Mouse (Mus musculus): ENCODE measurements around the gene Hba-a2.
"Not testable (repeated sequence)": the region's sequence is repeated elsewhere in the genome, so short reads cannot be mapped to it uniquely, and the experiment has no call there.

Gene Hba-a2

DNA sequence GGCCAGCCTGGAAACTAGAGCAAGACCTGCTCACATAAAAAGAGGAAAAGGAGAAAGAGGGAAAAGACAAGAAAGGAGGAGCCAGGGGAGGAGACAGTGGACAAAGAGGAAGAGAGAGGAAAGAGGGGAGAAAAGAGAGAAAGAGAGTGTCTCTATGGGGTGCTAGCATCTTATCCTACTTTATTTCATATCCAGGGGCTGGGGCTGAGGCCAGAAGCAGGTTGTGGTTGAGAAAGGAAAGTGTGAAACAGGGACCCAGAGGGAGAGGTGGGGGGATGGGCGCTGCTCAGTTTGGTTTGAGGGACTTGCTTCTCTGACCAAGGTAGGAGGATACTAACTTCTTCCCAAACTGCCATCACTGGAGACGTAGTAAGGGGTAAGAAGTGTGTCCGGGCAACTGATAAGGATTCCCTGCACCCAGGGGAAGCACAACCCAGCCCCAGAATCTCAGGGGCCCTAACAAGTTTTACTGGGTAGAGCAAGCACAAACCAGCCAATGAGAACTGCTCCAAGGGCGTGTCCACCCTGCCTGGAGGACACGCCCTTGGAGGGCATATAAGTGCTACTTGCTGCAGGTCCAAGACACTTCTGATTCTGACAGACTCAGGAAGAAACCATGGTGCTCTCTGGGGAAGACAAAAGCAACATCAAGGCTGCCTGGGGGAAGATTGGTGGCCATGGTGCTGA, 13.1 kb upstream of the Hba-a2 start, which contains the start of gene Hba-a1:
Gene Hba-a1 (plus strand): TSS at position 421 of the 687 bp plus-strand sequence.
- DNase-seq (ENCODE audit: low read depth, low spot score) = not testable (repeated sequence)

DNA sequence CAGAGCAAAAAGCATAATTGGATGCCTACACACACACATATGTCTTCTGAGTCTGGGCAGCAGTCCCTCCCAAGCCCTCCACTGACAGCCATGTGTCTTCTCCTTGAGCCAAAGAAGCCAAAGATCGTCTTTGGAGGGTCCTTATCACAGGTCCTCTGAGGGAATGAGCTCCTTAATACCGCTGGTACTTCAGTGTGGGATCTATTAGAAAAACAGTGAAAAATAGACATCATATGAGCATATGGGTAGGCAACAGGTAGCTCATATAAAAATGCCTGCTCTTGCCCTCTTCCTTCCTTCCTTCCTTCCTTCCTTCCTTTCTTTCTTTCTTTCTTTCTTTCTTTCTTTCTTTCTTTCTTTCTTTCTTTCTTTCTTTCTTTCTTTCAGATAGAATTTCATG, 11.7 kb upstream of the Hba-a2 start:
- not testable (repeated sequence) for DNase-seq (ENCODE audit: low read depth, low spot score)

DNA sequence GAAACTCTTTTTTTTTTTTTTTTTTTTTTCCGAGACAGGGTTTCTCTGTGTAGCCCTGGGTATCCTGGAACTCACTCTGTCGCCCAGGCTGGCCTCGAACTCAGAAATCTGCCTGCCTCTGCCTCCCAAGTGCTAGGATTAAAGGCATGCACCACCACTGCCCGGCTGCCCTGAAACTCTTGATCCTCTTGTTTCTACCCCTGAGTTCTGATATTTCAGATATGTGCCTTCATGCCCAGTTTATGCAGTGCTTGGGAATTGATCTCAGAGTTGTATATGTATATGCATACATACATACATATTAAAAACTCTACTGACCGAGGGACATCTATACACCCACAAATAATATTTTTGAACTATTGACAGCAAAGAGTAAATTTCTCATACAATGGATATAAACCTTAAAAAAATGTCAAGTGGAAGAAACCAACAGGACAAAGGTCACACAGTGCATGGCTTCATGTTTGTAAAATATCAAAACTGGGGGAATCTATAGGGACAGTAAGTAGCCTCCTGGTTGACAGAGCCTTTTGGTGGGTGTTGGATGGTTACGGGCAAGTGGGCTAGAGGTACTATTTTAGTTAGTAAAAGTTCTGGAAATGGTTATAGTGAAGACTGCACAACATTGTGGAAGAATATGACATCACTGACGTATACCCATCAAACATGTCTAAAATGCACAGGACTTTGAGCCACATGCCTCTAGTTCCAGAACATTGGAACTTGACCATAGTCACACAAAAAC, 11.1 kb upstream of the Hba-a2 start:
- DNase-seq (ENCODE audit: low read depth, low spot score) = no peak

DNA sequence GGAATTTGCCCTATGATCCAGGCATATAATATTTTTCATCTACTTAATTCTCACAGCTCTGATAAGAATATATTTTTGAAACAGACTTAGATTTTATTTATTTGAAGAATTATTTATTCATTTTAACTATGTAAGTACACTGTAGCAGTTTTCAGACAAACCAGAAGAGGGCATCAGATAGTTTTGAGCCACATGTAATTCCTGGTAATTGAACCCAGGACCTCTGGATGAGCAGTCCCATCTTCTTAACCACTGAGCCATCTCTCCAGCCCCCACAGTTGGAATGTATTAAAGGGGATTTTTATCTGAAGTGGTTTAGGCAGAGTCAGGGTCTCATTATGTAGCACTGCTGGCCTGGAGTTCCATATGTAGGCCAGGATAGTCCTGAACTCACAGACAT, 10.4 kb upstream of the Hba-a2 start:
- not testable (repeated sequence) for DNase-seq (ENCODE audit: low read depth, low spot score)

DNA sequence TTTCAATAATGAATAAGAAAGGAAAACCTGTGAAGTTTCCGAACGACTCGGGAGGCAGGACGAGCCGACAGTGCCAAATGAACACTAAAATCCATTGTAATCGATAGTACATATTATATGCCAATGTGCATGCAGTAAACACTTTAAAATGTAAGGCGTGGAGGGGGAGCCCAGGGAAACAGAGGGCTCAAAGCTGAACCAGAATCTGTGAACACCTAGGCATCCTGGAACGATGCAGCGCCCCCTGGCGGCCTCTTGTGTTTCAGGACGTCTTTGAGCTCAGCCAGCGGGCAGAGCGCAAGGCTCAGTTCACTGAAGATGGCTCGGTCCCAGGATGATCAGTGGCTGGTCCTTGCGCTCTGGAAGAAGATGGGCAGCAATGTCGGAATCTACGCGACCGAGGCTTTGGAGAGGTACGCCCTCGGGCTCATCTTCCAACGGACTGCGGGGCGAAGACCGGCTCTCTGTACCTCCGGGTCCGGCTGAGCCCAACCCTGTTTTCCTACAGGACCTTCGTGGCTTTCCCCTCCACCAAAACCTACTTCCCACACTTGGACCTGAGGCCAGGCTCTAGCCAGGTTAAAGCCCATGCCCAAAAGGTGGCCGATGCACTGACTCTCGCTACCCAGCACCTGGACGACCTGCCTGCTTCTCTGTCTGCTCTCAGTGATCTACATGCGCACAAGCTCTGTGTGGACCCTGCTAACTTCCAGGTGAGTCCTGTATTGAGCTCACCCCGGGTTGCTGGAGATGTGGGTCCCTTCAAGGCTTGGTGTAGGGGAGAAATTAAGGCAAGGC, 9.4 kb upstream of the Hba-a2 start, which contains the start of gene Hbq1b:
Gene Hbq1b (plus strand): TSS at position 271 of the 798 bp plus-strand sequence.
- DNase-seq (ENCODE audit: low read depth, low spot score) = peak; percentile 34

DNA sequence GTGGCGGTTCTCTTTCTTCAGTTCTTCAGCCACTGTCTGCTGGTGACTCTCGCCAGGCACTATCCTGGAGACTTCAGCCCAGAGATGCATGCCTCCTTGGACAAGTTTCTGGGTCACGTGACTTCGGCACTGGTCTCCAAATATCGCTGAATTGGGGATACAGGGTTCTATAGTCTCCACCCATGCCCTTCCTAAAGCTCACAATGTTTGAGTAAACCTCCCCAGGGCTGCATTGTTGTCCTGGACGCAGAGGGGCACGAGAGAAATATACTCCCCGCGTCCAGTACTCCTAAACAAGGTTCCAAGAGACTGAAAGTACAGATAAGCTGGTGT, 8.8 kb upstream of the Hba-a2 start:
- DNase-seq (ENCODE audit: low read depth, low spot score) = no peak

DNA sequence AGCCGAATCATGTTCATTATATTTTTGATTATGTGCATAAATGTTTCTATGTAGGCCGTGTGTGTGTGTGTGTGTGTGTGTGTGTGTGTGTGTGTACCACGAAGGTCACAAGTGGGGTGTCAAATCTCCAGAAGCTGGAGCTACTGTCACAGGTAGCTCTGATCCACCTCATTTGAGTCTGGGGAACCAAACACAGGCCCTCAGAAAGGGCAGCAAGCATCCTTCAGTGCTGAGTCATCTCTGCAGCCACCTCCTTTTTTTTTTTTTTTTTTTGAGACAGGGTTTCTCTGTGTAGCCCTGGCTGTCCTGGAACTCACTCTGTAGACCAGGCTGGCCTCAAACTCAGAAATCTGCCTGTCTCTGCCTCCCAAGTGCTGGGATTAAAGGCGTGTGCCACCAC, 3.5 kb upstream of the Hba-a2 start:
- not testable (repeated sequence) for DNase-seq (ENCODE audit: low read depth, low spot score)

DNA sequence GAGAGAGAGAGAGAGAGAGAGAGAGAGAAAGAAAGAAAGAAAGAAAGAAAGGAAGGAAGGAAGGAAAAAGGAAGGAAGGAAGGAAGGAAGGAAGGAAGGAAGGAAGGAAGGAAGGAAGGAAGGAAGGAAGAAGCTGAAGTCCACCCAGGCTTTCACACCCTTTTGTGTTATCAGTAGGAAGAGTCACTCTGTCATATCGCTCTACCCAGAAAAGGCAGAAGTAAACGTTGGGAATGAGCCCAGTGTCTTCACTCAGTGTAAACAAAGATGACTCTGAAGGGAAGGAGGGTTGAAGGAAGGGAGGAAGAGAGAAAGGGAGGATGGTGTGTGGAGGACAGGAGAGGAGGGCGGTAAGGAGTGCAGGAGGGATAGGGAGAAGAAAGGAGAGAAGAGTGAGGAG, 2.8 kb upstream of the Hba-a2 start:
- not testable (repeated sequence) for DNase-seq (ENCODE audit: low read depth, low spot score)

DNA sequence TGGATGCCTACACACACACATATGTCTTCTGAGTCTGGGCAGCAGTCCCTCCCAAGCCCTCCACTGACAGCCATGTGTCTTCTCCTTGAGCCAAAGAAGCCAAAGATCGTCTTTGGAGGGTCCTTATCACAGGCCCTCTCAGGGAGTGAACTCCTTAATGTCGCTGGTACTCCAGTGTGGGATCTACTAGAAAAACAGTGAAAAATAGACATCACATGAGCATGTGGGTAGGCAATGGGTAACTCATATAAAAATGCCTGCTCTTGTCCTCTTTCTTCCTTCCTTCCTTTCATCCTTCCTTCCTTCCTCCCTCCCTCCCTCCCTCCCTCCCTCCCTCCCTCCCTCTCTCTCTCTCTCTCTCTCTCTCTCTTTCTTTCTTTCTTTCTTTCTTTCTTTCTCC, 1.1 kb downstream of the Hba-a2 start:
- not testable (repeated sequence) for DNase-seq (ENCODE audit: low read depth, low spot score)

DNA sequence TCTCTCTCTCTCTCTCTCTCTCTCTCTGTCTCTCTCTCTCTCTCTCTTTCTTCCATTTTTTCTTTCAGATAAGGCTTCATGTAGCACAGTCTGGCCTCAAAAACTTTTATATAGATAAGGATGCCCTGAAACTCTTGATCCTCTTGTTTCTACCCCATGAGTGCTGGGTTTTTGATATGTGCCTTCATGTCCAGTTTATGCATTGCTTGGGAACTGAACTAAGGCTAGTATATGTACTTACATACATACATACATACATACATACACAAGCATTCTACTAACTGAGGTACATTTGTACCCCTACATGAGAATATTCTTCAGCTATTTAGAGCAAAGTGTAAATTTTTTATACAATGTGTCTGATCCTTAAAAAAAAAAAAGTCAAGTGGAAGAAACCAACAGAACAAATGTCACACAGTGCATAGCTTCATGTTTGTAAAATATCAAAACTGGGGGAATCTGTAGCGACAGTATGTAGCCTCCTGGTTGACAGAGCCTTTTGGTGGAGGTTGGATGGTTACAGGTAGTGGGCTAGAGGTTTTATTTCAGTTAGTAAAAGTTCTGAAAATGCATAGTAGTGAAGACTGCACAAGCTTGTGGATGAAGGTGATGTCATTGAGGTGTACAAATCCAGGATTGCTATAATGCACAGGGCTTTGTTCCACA, 1.7 kb downstream of the Hba-a2 start:
- DNase-seq (ENCODE audit: low read depth, low spot score) = no peak

DNA sequence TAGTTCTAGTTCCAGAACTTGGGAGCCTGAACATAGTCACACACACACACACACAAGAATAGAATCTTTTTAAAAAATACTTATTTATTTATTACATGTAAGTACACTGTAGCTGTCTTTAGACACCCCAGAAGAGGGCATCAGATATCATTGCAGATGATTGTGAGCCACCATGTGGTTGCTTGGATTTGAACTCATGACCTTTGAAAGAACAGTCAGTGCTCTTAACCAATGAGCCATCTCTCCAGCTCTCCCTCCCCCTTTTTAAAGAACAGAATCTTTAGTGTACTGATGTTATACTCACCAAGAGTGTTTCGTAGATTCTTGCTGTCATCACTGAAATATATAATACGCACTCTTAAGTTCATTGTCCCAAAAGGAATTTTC, 2.2 kb downstream of the Hba-a2 start:
- DNase-seq (ENCODE audit: low read depth, low spot score) = no peak

DNA sequence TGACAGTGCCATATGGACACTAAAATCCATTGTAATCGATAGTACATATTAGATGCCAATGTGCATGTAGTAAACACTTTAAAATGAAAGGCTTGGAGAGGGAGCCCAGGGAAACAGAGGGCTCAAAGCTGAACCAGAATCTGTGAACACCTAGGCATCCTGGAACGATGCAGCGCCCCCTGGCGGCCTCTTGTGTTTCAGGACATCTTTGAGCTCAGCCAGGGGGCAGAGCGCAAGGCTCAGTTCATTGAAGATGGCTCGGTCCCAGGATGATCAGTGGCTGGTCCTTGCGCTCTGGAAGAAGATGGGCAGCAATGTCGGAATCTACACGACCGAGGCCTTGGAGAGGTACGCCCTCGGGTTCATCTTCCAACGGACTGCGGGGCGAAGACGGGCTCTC, 3.6 kb downstream of the Hba-a2 start, which contains the start of gene Hbq1a:
Gene Hbq1a (plus strand): TSS at position 205 of the 400 bp plus-strand sequence.
- not testable (repeated sequence) for DNase-seq (ENCODE audit: low read depth, low spot score)

DNA sequence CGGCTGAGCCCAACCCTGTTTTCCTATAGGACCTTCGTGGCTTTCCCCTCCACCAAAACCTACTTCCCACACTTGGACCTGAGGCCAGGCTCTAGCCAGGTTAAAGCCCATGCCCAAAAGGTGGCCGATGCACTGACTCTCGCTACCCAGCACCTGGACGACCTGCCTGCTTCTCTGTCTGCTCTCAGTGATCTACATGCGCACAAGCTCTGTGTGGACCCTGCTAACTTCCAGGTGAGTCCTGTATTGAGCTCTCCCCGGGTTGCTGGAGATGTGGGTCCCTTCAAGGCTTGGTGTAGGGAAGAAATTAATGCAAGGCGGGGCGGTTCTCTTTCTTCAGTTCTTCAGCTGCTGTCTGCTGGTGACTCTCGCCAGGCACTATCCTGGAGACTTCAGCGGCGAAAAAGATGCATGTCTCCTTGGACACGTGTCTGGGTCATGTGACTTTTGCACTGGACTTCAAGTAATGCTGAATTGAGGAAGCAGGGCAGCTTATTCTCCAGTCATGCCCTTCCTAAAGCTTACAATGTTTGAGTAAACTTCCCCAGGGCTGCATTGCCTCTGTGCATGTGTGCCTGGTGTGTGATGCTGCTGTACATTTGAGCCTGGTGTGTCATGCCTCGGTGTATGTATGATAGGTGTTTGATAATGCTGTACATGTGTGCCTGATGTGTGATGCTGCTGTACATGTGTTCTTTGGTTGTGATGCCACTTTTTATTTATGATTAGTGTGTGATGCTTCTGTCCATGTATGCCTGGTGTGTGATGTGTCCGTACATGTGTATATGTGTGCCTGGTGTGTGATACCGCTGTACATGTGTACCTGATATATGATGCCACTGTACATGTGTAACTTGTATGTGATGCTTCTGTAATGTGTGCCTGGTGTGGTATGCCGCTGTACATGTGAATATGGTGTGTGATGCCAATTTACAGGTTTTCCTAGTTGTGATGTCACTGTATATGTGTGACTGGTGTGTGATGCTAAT, 4.3 kb downstream of the Hba-a2 start:
- no peak for DNase-seq (ENCODE audit: low read depth, low spot score)

DNA sequence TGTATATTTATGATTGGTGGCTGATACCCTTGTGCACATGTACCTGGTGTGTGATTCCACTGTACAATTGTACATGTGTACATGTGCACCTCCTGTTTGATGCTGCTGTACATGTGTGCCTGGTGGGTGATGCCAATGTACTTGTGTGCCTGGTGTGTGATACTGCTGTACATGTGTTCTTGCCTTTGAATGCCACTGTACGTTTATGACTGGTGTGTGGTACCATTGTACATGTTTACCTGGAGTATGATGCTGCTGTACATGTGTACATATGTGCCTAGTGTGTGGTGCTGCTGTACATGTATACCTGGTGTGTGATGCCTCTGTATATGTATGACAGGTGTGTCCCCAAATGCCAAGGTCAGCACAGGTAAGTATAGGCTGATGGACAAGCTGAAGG, 5.2 kb downstream of the Hba-a2 start:
- no peak for DNase-seq (ENCODE audit: low read depth, low spot score)

DNA sequence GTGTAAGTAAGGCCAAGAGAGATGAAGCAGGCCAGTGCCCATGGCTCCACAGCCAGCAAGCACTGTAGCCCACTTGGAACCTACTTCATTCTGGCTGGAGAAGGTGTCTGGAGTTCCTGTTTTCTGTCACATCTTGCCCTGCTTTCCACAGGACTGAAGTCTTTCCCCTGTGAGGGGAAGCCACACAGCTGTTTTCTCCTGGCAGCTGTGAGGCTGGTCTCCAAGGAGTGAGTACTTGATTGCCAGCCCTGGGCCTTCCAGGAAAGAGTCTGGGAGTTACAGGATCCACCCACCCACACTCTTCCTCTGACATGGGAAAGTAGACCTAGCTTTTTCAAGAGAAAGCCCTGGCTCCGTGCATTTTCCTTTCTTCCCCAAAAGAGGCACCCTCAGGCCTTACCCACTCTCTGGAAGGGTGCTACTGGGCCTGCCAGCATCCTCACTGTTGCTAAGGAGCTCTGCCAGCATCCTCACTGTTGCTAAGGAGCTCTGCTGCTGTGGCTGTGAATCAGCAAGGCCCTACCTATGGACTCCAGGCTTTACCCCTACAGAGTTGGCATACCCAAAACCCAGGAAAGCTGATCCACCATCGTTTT, 6.6 kb downstream of the Hba-a2 start:
- no peak for DNase-seq (ENCODE audit: low read depth, low spot score)

DNA sequence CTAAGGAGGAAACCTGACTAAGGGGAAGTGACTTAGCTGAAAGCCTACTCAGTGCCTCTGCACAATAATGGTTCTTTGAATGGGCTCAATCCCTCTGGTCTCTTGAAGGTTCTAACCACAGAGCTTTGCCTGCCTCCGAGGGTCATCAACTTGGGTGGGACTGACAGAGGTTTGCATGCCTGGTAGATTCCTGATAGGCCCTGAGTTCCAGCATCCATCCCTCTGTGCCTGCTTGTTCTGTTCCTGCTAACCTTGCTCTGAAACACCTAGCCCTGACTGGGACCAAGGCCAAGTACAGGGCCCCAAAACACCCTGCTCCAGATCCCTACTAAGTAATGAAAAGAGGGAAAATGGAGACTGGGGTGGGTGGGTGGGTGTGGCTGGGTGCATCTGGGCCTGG, 7.2 kb downstream of the Hba-a2 start:
- no peak for DNase-seq (ENCODE audit: low read depth, low spot score)

DNA sequence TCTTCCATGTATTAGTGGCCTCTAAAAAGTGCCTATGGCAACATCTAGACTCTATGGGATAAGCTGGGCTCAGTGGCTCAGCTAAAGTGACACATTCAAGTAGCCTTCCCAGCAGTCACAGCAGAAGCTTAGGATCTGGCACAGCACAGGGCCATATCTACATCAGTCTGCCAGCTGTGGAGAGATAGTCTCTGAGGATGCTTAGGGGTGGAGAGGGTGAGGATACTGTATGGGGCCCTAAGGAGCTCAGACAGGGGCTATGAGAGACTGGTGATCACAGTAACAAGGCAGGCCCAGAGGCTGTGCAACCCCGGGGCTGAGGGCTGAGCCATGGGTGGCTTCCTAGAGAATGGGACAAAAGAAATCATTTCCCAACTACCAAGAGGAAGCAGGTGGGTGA, 10.7 kb downstream of the Hba-a2 start:
- no peak for DNase-seq (ENCODE audit: low read depth, low spot score)

DNA sequence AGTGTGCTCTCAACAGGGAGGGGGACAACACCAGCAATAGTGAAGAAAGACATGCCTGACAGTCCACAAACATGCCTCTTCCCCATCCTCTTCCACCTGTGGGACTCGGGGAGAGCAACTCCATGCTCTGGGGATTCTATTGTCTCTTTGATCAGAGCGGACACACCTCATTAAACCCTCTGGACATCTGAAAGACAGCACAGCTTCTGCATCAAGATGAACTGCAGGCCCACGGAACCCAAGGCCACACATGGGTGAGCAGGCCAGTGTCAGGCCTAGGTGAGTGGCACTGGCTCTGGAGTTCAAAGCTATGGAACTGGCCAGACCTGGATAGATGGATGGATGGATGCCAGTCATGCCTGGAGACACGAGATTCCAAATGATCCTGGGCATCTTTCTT, 13.2 kb downstream of the Hba-a2 start:
- DNase-seq (ENCODE audit: low read depth, low spot score) = no peak

DNA sequence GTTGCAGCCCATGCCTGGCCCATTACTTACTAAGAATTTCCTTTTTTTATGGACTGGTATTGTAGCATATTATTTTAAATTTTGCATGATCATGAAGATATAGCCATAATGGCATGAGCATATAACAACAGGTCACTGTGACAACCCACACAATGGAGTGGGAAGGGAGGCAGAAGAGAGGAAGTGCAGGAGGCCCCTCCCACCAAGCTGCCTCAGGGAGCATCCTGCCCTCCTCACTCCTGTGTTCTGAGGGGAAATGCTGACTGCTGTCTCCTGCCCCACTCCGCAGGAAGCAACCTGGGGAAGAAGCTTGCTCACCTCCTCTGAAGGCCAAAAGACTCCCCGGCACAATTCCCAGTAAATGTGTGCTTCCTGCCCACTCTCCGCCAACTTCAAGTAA, 13.6 kb downstream of the Hba-a2 start:
- DNase-seq (ENCODE audit: low read depth, low spot score) = no peak

DNA sequence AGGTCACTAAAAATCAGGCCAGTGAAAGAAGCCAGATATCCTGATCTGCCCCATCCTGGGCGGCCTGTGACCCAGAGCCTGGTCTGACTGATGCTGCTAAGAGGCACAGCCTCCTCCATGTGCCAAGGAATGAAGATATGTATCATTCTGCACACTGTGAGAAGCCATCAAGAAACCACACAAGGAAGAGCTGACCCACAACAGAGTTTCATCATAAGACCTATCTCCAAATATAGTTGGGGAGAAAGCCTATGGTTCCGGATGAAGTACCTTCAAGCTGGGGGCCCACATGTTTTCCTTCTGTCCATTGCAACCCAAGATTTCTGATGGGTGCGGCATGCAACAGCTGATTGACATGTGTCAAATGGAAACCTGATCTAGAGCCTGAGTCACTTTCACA, 19.7 kb downstream of the Hba-a2 start:
- DNase-seq (ENCODE audit: low read depth, low spot score) = no peak

Data from skeletal muscle tissue, adult 2 months (tissue).